In genomic region chr7:102258189-102258588, GRCm38 (mm10) we compare ENCODE assay signal across 9 mouse cellular contexts. TPM values are rescaled to one million over a fixed set of nuclear protein-coding genes. Genes with fewer than 3 reads are reported as not detected.
DNase-seq lines count a peak whose midpoint lies in the region; ATAC-seq and TF ChIP-seq lines count a peak whose summit lies in the region.
"Had no signal": no experiment of that assay in that cellular context is flagged by ENCODE, and none has a peak within 500 bp of the region (broad histone marks: within the 10 kb centered on the region; RNA-seq: fewer than 3 reads in every experiment).

No protein-coding gene starts in this region.

- DNase-seq in heart, adult 18-20 months = peak; percentile 70 to 93
- DNase-seq in heart, embryonic 10.5 days (ENCODE audit: low spot score) = no peak
- DNase-seq in gastrocnemius, postnatal 14 days = peak; percentile 83
- peak; percentile 83 for DNase-seq in kidney, adult 18-20 months
- peak; percentile 85 for DNase-seq in limb, embryonic 10.5 days (ENCODE audit: low spot score)
- DNase-seq in midbrain, embryonic 14.5 days = peak; percentile 87
- DNase-seq in spleen, postnatal 10 days (ENCODE audit: low spot score in 2 of 2) = peak; percentile 87 to 91

- WGBS in heart, embryonic 10.5 days = 20% methylated on average over 4 of the region's 4 CpGs
- whole genome bisulfite sequencing in limb, embryonic 10.5 days = 21% methylated on average over 4 of the region's 4 CpGs
- WGBS in midbrain, embryonic 14.5 days = 19% methylated on average over 4 of the region's 4 CpGs

- no peak for TF ChIP-seq POLR2A in cortical plate, adult 2 months (IDR thresholded peaks at IDR 0.05; ENCODE audit: extremely low read depth, insufficient read depth, low read length)

- peak; percentile 63 for TF ChIP-seq CTCF in cortical plate, adult 2 months (IDR thresholded peaks at IDR 0.05; ENCODE audit: extremely low read depth, insufficient read depth, low read length)

- no peaks in the 10 kb centered on the region for H3K4me1 ChIP-seq in heart, embryonic 10.5 days
- H3K4me1 ChIP-seq in cortical plate, adult 2 months (ENCODE audit: control insufficient read depth, insufficient read depth, low read length) = no peaks in the 10 kb centered on the region
- no peaks in the 10 kb centered on the region for H3K4me1 ChIP-seq in limb, embryonic 10.5 days
- no peaks in the 10 kb centered on the region for H3K4me1 ChIP-seq in midbrain, embryonic 14.5 days (ENCODE audit: control insufficient read depth, insufficient read depth, low read length)

- ATAC-seq in midbrain, embryonic 14.5 days (ENCODE audit: low FRiP score, low TSS enrichment) = peak; percentile 57

- H3K36me3 ChIP-seq in heart, embryonic 10.5 days = no peaks in the 10 kb centered on the region
- no peaks in the 10 kb centered on the region for H3K36me3 ChIP-seq in limb, embryonic 10.5 days
- H3K36me3 ChIP-seq in midbrain, embryonic 14.5 days (ENCODE audit: control insufficient read depth, insufficient read depth, low read length) = no peaks in the 10 kb centered on the region

- intact Hi-C loops in gastrocnemius, postnatal 14 days (cut with DNase I; ENCODE audit: low total_unique reads) = loop anchor here (2.0 kb wide), 1 partner anchor 157 kb away; no protein-coding TSS in a partner anchor

- no peak overlapping the region for H3K4me3 ChIP-seq in heart, embryonic 10.5 days
- H3K4me3 ChIP-seq in cortical plate, adult 2 months (ENCODE audit: insufficient read depth, low read length) = no peak overlapping the region
- no peak overlapping the region for H3K4me3 ChIP-seq in limb, embryonic 10.5 days
- no peak overlapping the region for H3K4me3 ChIP-seq in midbrain, embryonic 14.5 days (replicated peaks; ENCODE audit: low read depth, low read length)
- H3K4me3 ChIP-seq: myocyte had no signal

- no peak overlapping the region for H3K9ac ChIP-seq in midbrain, embryonic 14.5 days (replicated peaks; ENCODE audit: low read length)

- H3K9me3 ChIP-seq in heart, embryonic 10.5 days = no peaks in the 10 kb centered on the region
- no peaks in the 10 kb centered on the region for H3K9me3 ChIP-seq in limb, embryonic 10.5 days (replicated peaks)
- no peaks in the 10 kb centered on the region for H3K9me3 ChIP-seq in midbrain, embryonic 14.5 days (ENCODE audit: control insufficient read depth, low read length)

- H3K27me3 ChIP-seq in heart, embryonic 10.5 days (ENCODE audit: insufficient read depth, poor library complexity, severe bottlenecking) = no peaks in the 10 kb centered on the region
- no peaks in the 10 kb centered on the region for H3K27me3 ChIP-seq in limb, embryonic 10.5 days (ENCODE audit: low read depth, poor library complexity, severe bottlenecking)
- H3K27me3 ChIP-seq in midbrain, embryonic 14.5 days (ENCODE audit: control insufficient read depth, insufficient read depth, low read length) = no peaks in the 10 kb centered on the region

- H3K4me2 ChIP-seq in midbrain, embryonic 14.5 days (ENCODE audit: low read length) = no peak overlapping the region

- H3K27ac ChIP-seq in heart, embryonic 10.5 days = no peak overlapping the region
- H3K27ac ChIP-seq in cortical plate, adult 2 months (ENCODE audit: insufficient read depth, low read length) = no peak overlapping the region
- H3K27ac ChIP-seq in limb, embryonic 10.5 days = no peak overlapping the region
- H3K27ac ChIP-seq in midbrain, embryonic 14.5 days (replicated peaks; ENCODE audit: low read depth, low read length) = no peak overlapping the region

RNA-seq across cellular contexts. Expression of gene Rhog, which starts 2.3 kb away (rescaled TPM):
- total RNA-seq in heart, adult 18-20 months (2021) = 10 to 100 TPM; 19.6 to 26.9 TPM
- 42.8 and 48.9 TPM in 2 replicates for polyA plus RNA-seq in heart, embryonic 10.5 days (2016; fragmentation: Nextera tagmentation; extraction: Ambion mirVana)
- 50.9 and 55.1 TPM in 2 replicates for polyA plus RNA-seq in cortical plate, adult 2 months (2012; rRNA removed)
- total RNA-seq in gastrocnemius, postnatal 14 days (2021) = 10 to 100 TPM; 21.9 to 22.6 TPM
- polyA plus RNA-seq in limb, embryonic 10.5 days (2016; fragmentation: Nextera tagmentation; extraction: Ambion mirVana) = 52.5 and 55.4 TPM in 2 replicates
- polyA plus RNA-seq in midbrain, embryonic 14.5 days (2014; fragmentation: Nextera tagmentation; extraction: Ambion mirVana) = 9.7 and 15.7 TPM in 2 replicates

RNA-seq across cellular contexts. Expression of gene Stim1, which starts 9.4 kb away (rescaled TPM):
- total RNA-seq in heart, adult 18-20 months (2021) = 10 to 100 TPM; 20.7 to 25.8 TPM
- 15.1 and 16.6 TPM in 2 replicates for polyA plus RNA-seq in heart, embryonic 10.5 days (2016; fragmentation: Nextera tagmentation; extraction: Ambion mirVana)
- 75.4 and 75.7 TPM in 2 replicates for polyA plus RNA-seq in cortical plate, adult 2 months (2012; rRNA removed)
- 100 to 1,000 TPM; 198 to 210 TPM for total RNA-seq in gastrocnemius, postnatal 14 days (2021)
- 10.7 and 14.5 TPM in 2 replicates for polyA plus RNA-seq in limb, embryonic 10.5 days (2016; fragmentation: Nextera tagmentation; extraction: Ambion mirVana)
- polyA plus RNA-seq in midbrain, embryonic 14.5 days (2014; fragmentation: Nextera tagmentation; extraction: Ambion mirVana) = 9.5 and 11.3 TPM in 2 replicates

RNA-seq across cellular contexts. Expression of gene Pgap2, which starts 48.2 kb away (rescaled TPM):
- 10 to 100 TPM; 77.6 to 82.5 TPM for total RNA-seq in heart, adult 18-20 months (2021)
- polyA plus RNA-seq in heart, embryonic 10.5 days (2016; fragmentation: Nextera tagmentation; extraction: Ambion mirVana) = 49.0 and 54.0 TPM in 2 replicates
- 29.1 and 29.9 TPM in 2 replicates for polyA plus RNA-seq in cortical plate, adult 2 months (2012; rRNA removed)
- 10 to 100 TPM; 23.3 to 26.5 TPM for total RNA-seq in gastrocnemius, postnatal 14 days (2021)
- polyA plus RNA-seq in limb, embryonic 10.5 days (2016; fragmentation: Nextera tagmentation; extraction: Ambion mirVana) = 59.6 and 68.5 TPM in 2 replicates
- 47.9 and 55.8 TPM in 2 replicates for polyA plus RNA-seq in midbrain, embryonic 14.5 days (2014; fragmentation: Nextera tagmentation; extraction: Ambion mirVana)

RNA-seq across cellular contexts. Expression of gene Nup98, which starts 48.2 kb away (rescaled TPM):
- 10 to 100 TPM; 31.0 to 35.4 TPM for total RNA-seq in heart, adult 18-20 months (2021)
- polyA plus RNA-seq in heart, embryonic 10.5 days (2016; fragmentation: Nextera tagmentation; extraction: Ambion mirVana) = 36.6 and 36.7 TPM in 2 replicates
- polyA plus RNA-seq in cortical plate, adult 2 months (2012; rRNA removed) = 16.2 and 17.1 TPM in 2 replicates
- total RNA-seq in gastrocnemius, postnatal 14 days (2021) = 10 to 100 TPM; 22.5 to 24.2 TPM
- polyA plus RNA-seq in limb, embryonic 10.5 days (2016; fragmentation: Nextera tagmentation; extraction: Ambion mirVana) = 45.5 and 49.7 TPM in 2 replicates
- 22.2 and 28.5 TPM in 2 replicates for polyA plus RNA-seq in midbrain, embryonic 14.5 days (2014; fragmentation: Nextera tagmentation; extraction: Ambion mirVana)
